Mouse (Mus musculus) right cerebral cortex, postnatal 14 days (tissue): ENCODE measurements around the gene Piwil4.

Experiments
- DNase-seq: peaks from one replicate; pipeline ENCODE4 v3.0.0; 2022

The Piwil4 gene

GRCm38 (mm10) chr9:14740151-14740924 is at the start of gene Piwil4:
Gene Piwil4 (minus strand): TSS chr9:14740733.
- no peak for DNase-seq

- no peak for DNase-seq
These were observed 46.8 kb upstream of the Piwil4 start for GRCm38 (mm10) chr9:14787356-14787755.

DNA sequence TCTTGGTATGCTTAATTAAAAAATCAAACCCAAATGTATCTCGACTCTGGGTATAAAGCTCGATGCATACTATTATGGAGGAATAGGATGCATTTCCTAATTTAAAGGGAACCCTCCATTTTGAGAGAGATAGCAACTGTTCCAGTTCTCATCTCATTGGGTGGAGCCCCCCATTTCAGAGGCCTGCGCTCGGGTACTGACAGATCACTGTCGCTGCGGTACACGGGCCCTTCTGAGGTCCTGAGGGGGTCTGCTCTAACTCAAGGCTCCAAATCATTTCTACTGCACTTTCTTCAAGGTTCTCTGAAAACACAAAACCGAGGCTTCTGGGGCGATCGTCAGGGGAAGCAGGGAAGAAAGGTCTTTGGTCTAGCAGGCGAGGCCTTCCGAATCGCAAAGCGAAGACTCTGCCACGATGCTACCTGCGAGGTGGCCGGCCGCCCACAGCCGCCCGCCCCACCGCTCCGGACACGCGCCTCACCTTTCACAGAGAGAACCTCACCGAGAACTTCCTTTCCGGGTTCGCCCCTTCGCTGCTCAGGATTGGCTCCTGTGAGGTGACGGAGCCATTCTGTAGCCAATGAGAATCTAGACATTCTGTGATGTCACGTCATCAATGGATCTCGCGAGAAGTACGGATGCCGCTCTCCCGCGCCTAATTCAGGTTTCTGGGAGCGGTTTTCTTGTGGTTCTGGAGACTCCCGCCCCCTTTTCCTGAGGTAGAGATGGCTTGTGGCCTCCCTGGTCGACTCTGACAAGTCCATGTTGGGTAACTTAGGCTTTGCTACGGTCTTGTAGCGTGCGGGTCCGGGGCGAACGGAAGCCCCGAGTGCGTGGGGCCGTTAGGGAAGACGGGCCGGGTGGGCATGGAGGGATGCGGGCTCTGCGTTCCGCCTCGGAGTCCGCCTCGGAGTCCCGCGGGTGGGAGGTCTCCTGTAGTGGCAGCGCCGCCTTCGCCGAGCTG is 43.8 kb upstream of the Piwil4 start, which contains the start of the genes Mre11a and Ankrd49:
TSS of gene Mre11a (plus strand) at position 616 of the 964 bp plus-strand sequence.
TSS of gene Ankrd49 (minus strand) at position 818 of the 964 bp plus-strand sequence.
- peak; percentile 85 for DNase-seq

- no peak for DNase-seq
These were observed 37.8 kb upstream of the Piwil4 start for GRCm38 (mm10) chr9:14778341-14778740.

DNA sequence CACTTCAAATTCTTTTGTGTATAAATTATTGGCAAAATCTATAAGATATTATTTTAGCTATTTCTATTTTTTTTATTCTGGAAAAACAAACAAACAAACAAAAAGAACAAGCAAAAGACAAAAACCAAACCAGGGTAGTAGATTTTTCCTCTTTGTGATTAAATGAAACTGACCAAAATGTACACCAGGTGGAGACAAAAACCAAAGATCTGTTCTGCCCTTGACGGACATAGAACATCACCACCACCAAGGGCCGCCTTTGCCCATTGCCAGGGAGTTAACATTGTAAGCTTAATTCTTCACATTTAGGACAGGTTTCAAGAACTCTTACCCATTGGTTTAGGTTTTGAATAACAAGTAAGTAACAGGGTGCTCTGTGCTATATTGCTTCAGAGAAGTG is 33.3 kb upstream of the Piwil4 start:
- no peak for DNase-seq

DNA sequence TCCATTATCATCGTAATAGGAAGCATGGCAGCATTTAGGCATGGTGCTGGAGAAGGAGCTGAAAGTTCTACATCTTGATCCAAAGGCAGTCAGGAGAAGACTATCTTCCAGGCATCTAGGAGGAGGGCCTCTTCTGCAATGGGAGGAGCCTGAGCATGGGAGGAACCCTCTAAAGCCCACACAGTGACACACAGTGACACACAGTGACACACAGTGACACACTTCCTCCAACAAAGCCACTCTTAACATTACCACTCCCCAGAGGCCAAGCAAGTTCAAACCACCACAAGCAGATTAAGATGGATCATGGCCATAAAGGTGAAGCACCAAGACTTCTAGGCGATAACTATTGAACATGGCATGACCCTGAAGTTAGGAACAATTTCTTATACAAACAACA is 31.5 kb upstream of the Piwil4 start:
- no peak for DNase-seq

DNA sequence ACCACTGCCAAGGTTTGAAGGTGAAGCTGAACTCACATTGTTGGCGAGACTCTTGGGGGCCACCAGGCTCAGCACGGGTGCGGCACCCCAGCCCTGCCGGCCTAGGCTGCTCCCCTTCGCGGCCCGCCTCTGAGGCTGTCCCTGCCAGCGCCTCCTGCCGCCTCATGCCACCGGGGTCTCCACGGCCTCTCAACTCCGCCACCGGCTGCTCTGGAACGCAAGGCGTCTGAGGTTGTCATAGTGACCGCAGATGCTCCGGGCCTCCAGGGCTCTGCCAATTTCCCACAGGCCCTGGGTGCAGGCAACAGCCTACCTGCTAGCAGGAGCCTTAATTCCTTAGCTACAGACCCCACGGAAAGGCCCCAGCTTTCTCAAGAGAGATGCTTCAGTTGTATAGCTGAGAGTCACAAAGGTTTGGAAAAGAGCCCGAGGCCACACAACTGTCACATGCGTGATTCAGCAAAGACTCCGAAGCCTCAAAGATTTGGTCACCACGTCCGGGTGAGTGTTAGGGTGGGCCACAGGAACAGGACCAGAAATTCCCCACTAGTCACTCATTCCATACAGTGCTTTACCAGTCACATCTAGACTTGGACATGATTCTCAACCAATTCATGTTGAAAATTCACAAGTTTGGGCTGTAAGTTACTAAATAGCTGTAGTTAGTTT is 30.4 kb upstream of the Piwil4 start, which contains the start of gene 1700012B09Rik:
TSS of gene 1700012B09Rik (minus strand) at position 228 of the 669 bp plus-strand sequence.
- no peak for DNase-seq

DNA sequence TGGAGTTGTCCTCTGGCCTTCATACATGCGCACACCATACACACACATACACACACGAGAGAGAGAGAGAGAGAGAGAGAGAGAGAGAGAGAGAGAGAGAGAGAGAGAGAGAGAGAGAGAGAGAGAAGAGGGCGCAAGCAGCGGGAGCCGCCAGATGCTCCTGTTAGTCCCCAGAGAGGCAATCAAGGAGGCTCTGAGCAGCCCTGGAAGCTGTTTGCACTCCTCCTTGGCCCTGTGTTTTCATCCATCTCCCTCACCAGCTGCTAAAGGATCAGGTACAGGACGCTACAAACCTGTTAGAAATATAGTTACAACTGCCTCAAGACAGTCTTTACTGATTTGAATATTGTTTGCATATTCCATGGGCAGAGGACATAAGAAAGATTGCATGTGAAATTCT is 29.3 kb upstream of the Piwil4 start:
- DNase-seq, result no peak

DNA sequence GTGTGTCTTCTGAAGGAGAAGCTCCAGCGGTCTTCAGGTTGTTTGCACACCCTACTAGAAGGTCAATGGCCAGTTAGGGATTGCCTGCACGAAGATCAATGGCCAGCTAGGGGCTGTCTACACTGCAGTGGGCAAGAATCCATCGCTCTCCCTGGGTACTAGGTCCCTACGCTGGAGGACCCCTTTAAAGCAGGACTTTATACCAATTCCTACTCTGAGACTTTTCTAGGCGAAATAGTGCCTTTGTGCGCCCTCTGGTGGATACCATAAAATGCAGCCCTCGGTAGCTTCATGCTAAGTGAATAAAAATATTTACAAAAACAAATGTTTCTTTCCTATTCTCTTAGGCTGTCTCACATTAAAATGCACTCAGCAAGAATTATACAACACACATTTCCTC is 24.2 kb upstream of the Piwil4 start:
- peak; percentile 66 for DNase-seq

GRCm38 (mm10) chr9:14759261-14759660 is 18.7 kb upstream of the Piwil4 start:
- DNase-seq, result no peak

DNA sequence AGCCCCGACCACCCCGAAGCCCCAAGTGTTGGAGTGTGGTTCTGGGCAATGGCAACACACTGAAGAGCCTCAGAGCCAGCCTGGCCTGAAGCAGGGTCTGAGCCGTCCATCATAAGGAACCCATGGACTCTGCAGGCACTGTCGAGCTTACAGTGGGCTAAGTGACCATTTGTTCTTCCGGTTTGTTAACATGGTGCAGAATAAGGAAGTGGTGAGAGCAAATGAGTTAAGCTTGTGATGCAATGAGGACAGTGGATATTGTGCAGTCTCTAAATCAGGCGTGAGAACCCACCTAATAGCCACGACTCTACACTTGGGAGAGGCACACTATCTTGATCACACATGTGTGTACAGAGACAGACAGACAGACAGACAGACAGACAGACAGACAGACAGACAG is 18.1 kb upstream of the Piwil4 start:
- no peak for DNase-seq

- no peak for DNase-seq
These were observed 13.9 kb upstream of the Piwil4 start for GRCm38 (mm10) chr9:14754469-14754868.

GRCm38 (mm10) chr9:14753947-14754346 is 13.4 kb upstream of the Piwil4 start:
- DNase-seq, result no peak

DNA sequence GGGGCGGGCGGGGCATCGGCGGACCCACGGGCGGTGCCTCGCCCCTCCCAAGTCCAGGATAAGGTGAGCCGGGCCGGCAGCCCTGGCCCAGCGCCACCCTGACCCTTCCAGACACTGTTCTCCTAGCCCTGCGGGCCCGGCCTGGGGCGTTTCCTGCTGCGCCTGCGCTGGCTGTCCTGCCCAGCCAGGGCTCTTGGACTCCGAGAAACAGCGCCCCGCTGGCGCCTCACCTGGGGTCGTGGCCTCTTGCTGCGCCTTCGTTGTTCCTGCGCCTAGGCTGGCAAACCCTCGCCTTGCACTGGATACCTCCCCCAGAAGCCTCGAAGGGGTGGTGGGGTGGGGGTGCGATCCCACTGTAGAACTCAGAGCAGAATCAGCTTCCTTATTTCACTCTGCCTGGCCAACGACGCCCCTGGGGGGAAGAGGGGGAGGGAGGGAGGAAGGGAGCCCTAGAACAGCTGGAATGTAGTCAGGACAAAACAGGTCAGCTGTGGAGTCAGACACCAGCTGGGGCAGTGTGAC is 11.5 kb upstream of the Piwil4 start, which contains the start of gene Fut4:
TSS of gene Fut4 (minus strand) at position 393 of the 522 bp plus-strand sequence.
- DNase-seq, result no peak

- DNase-seq, result peak; percentile 15
These were observed 11.0 kb upstream of the Piwil4 start for GRCm38 (mm10) chr9:14751503-14752000.

DNA sequence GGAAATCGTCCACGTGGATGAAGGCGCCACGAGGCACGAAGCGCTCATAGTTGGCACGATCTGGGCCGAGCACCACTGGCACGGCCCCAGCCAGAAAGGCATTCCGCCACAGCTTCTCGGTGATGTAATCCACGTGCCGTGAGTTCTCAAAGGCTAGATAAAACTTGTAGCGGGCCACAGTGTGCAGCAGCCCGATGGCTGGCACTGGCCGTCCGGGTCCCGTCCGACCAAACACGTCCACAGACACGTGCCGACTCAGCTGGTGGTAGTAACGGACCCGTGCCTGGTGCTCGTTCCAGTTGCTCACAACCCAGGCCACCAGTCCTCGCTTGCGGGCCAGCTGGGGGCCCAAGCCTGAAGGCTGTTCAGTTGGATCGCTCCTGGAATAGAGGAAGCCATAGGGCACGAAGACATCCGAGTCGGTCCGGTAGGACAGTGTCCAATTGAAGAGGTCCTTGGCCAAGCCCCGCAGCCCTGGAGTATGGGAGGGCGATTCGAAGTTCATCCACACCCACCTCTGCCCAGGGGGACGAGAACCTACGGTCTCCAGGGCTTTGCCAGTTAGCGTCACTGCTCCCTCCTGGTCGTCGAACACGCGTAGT is 10.5 kb upstream of the Piwil4 start:
- no peak for DNase-seq

- no peak for DNase-seq
These were observed 909 bp downstream of the Piwil4 start for GRCm38 (mm10) chr9:14739498-14740150.

DNA sequence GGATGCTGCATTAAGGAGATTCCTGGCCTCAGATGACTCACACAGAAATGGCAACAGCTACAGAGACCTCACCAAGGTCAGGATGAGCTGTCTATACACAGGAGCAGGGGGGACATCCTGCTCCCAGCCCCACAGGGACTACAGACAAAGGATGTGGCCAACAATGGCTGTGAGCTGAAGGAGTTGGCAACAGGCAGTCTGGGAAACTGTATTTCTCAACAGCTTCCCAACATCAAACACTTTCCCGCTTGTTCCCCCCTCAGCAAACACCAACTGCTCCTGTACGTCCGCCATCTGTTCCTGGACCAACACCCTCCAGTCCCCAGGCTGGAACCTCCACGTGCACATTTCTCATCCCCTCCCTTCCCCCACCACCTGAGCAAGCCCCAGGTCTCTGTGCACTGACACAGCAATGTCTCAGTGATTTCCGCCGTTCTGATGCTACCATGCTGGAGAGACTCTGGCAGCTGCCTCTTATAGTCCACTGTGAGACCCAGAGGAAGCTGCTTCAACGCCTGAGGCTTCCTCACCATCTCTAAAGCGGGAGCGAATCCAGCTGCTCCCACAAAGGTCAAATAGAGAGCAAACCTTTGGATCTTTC is 9.5 kb downstream of the Piwil4 start:
- DNase-seq, result no peak

GRCm38 (mm10) chr9:14728365-14728764 is 12.2 kb downstream of the Piwil4 start:
- DNase-seq, result no peak

DNA sequence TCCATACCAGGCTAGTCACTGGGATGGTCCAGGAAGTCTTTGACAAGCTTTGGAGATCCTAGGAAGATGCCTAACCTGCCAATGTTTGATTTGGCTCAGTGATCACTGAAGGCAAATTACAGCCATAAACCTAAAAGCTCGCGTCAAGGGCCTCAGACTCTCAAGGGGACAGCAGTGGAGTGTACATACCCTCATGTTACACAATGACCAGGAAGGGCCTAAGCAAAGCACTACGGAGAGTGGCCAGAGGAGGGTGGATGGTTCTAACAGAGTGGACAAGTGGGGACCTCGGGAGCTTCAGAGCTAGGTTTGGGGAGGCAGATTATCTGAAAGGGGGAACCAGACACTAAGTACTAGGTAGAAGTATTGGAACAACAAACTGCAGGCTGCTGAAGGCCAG is 13.9 kb downstream of the Piwil4 start:
- DNase-seq, result no peak

GRCm38 (mm10) chr9:14726005-14726404 is 14.5 kb downstream of the Piwil4 start:
- no peak for DNase-seq
